8 mouse cellular contexts compared by ENCODE assay signal in the genomic region with DNA sequence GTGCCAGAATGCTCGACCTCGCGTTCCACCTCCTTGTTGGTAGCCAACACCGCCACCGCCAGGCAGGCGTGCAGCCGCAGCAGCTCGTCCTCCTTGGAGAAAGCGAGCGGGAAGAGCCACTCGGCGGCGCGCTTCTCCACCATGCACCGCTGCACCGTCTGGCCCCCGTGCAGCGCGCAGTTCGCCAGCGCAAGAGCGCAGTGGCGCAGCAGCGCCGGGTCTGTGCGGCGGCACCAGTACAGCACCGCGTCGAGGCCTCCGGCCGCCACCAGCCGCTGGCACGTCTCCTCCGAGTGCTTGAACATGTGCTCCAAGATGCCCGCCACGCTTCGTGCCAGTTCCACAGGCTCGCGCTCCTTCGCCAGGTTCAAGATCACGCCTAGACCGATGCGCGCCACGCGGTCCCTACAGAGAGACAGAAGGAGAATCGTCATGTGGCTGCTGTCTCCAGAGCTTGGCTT. TPM values are rescaled to one million over a fixed set of nuclear protein-coding genes. Genes with fewer than 3 reads are reported as not detected.
DNase-seq lines count a peak whose midpoint lies in the region; ATAC-seq and TF ChIP-seq lines count a peak whose summit lies in the region.

No protein-coding gene starts in this region.

- peak; percentile 37; the same call in 1 of the 2 replicates for TF ChIP-seq CTCF in lung, embryonic 14.5 days (IDR thresholded peaks at IDR 0.05; ENCODE audit: low read depth)
- no peak for TF ChIP-seq CTCF in lung, adult 2 months (IDR thresholded peaks at IDR 0.05; ENCODE audit: insufficient read depth, low read length)

- peak overlapping the region; percentile 6; the same call in 1 of the 2 replicates for H3K9ac ChIP-seq in lung, embryonic 14.5 days
- H3K9ac ChIP-seq in stomach, embryonic 14.5 days (replicated peaks; ENCODE audit: low read depth, low read length): no peak overlapping the region

- no peaks in the 10 kb centered on the region for H3K36me3 ChIP-seq in lung, embryonic 14.5 days (ENCODE audit: insufficient read depth)
- H3K36me3 ChIP-seq in stomach, embryonic 14.5 days (ENCODE audit: control insufficient read depth, insufficient read depth, low read length): no peaks in the 10 kb centered on the region

- no peaks in the 10 kb centered on the region for H3K4me1 ChIP-seq in lung, embryonic 14.5 days (ENCODE audit: insufficient read depth)
- no peaks in the 10 kb centered on the region for H3K4me1 ChIP-seq in lung, adult 2 months (ENCODE audit: control insufficient read depth, insufficient read depth, low read length)
- no peaks in the 10 kb centered on the region for H3K4me1 ChIP-seq in stomach, embryonic 14.5 days (ENCODE audit: control insufficient read depth, insufficient read depth, low read length)

- TF ChIP-seq POLR2A in lung, adult 2 months (IDR thresholded peaks at IDR 0.05; ENCODE audit: borderline replicate concordance, extremely low read depth, low read depth, low read length): no peak

- WGBS in lung, embryonic 14.5 days: 8% methylated on average over 45 of the region's 48 CpGs
- WGBS in lung, adult 2 months: 11% methylated on average over 48 of the region's 48 CpGs
- WGBS in stomach, embryonic 14.5 days: 9% methylated on average over 48 of the region's 48 CpGs

- DNase-seq in lung, embryonic 14.5 days: peak; percentile 56
- DNase-seq in lung, adult 2 months: no peak
- peak; percentile 62 for DNase-seq in cerebellum, adult 8-10 months
- peak; percentile 8 to 47 for DNase-seq in kidney, postnatal 25 days
- no peak for DNase-seq in adipocyte (ENCODE audit: low spot score)

- peak overlapping the region; percentile 18 for H3K4me3 ChIP-seq in lung, embryonic 14.5 days (ENCODE audit: low read depth, low read length)
- H3K4me3 ChIP-seq in lung, adult 2 months (replicated peaks; ENCODE audit: extremely low read depth, low read depth, low read length): no peak overlapping the region
- peak overlapping the region; percentile 19 for H3K4me3 ChIP-seq in stomach, embryonic 14.5 days (ENCODE audit: low read depth, low read length)

- H3K4me2 ChIP-seq in lung, embryonic 14.5 days: peak overlapping the region; percentile 51
- peak overlapping the region; percentile 35 for H3K4me2 ChIP-seq in stomach, embryonic 14.5 days (replicated peaks; ENCODE audit: low read depth, low read length)

- no peak overlapping the region for H3K27ac ChIP-seq in lung, embryonic 14.5 days (ENCODE audit: low read depth)
- H3K27ac ChIP-seq in stomach, embryonic 14.5 days (ENCODE audit: low read length): no peak overlapping the region

- ATAC-seq in lung, embryonic 14.5 days (ENCODE audit: insufficient read depth): no peak
- peak; percentile 91 for ATAC-seq in frontal cortex, adult (ENCODE audit: low TSS enrichment)
- peak; percentile 71 for ATAC-seq in megakaryocyte progenitor cell, adult 5-6 weeks (replicated peaks; ENCODE audit: poor library complexity)
- no peak for ATAC-seq in stomach, embryonic 14.5 days (ENCODE audit: insufficient number of reproducible peaks, insufficient read depth, low FRiP score, low read depth)

- peaks cover 69% of the 10 kb centered on the region for H3K27me3 ChIP-seq in lung, embryonic 14.5 days (ENCODE audit: insufficient read depth, low read length)
- H3K27me3 ChIP-seq in stomach, embryonic 14.5 days (ENCODE audit: control insufficient read depth, insufficient read depth, low read length): peaks cover 48% of the 10 kb centered on the region

- H3K9me3 ChIP-seq in lung, embryonic 14.5 days (ENCODE audit: low read depth, low read length): no peaks in the 10 kb centered on the region
- H3K9me3 ChIP-seq in stomach, embryonic 14.5 days (ENCODE audit: control insufficient read depth, low read depth, low read length): no peaks in the 10 kb centered on the region

RNA-seq across cellular contexts. Expression of a gene that starts 6.7 kb away (rescaled TPM):
- polyA plus RNA-seq in lung, embryonic 14.5 days (2014; fragmentation: Nextera tagmentation; extraction: Ambion mirVana): 1.2 and 1.4 TPM in 2 replicates
- polyA plus RNA-seq in lung, adult 2 months (2012; rRNA removed): 0.52 and 0.65 TPM in 2 replicates
- total RNA-seq in megakaryocyte progenitor cell, adult 5-6 weeks (2015): 0.17 and 0.24 TPM in 2 replicates
- 0.08 TPM in 1 of 2 replicates, not detected in the other for total RNA-seq in megakaryocyte progenitor cell, adult 5-6 weeks (2017)
- polyA plus RNA-seq in stomach, embryonic 14.5 days (2014; fragmentation: Nextera tagmentation; extraction: Ambion mirVana): 2.1 and 3.6 TPM in 2 replicates

RNA-seq across cellular contexts. Expression of a gene that starts 8.1 kb away (rescaled TPM):
- polyA plus RNA-seq in lung, embryonic 14.5 days (2014; fragmentation: Nextera tagmentation; extraction: Ambion mirVana): 0.20 and 0.50 TPM in 2 replicates
- polyA plus RNA-seq in lung, adult 2 months (2012; rRNA removed): 25.0 and 30.8 TPM in 2 replicates
- total RNA-seq in megakaryocyte progenitor cell, adult 5-6 weeks (2015): not detected in 2 replicates
- not detected in 2 replicates for total RNA-seq in megakaryocyte progenitor cell, adult 5-6 weeks (2017)
- 0.81 and 5.4 TPM in 2 replicates for polyA plus RNA-seq in stomach, embryonic 14.5 days (2014; fragmentation: Nextera tagmentation; extraction: Ambion mirVana)

RNA-seq across cellular contexts. Expression of a gene that starts 12.4 kb away (rescaled TPM):
- not detected in 2 replicates for polyA plus RNA-seq in lung, embryonic 14.5 days (2014; fragmentation: Nextera tagmentation; extraction: Ambion mirVana)
- 0.11 TPM in 1 of 2 replicates, not detected in the other for polyA plus RNA-seq in lung, adult 2 months (2012; rRNA removed)
- not detected in 2 replicates for total RNA-seq in megakaryocyte progenitor cell, adult 5-6 weeks (2015)
- not detected in 2 replicates for total RNA-seq in megakaryocyte progenitor cell, adult 5-6 weeks (2017)
- polyA plus RNA-seq in stomach, embryonic 14.5 days (2014; fragmentation: Nextera tagmentation; extraction: Ambion mirVana): not detected in 2 replicates

RNA-seq across cellular contexts. Expression of a gene that starts 21.2 kb away (rescaled TPM):
- polyA plus RNA-seq in lung, embryonic 14.5 days (2014; fragmentation: Nextera tagmentation; extraction: Ambion mirVana): 47.0 and 53.3 TPM in 2 replicates
- polyA plus RNA-seq in lung, adult 2 months (2012; rRNA removed): 9.5 and 12.5 TPM in 2 replicates
- total RNA-seq in megakaryocyte progenitor cell, adult 5-6 weeks (2015): 20.9 and 26.7 TPM in 2 replicates
- total RNA-seq in megakaryocyte progenitor cell, adult 5-6 weeks (2017): 27.5 and 34.4 TPM in 2 replicates
- 52.1 and 52.9 TPM in 2 replicates for polyA plus RNA-seq in stomach, embryonic 14.5 days (2014; fragmentation: Nextera tagmentation; extraction: Ambion mirVana)

RNA-seq across cellular contexts. Expression of a gene that starts 21.2 kb away (rescaled TPM):
- 148 and 153 TPM in 2 replicates for polyA plus RNA-seq in lung, embryonic 14.5 days (2014; fragmentation: Nextera tagmentation; extraction: Ambion mirVana)
- 39.6 and 50.4 TPM in 2 replicates for polyA plus RNA-seq in lung, adult 2 months (2012; rRNA removed)
- 57.5 and 59.2 TPM in 2 replicates for total RNA-seq in megakaryocyte progenitor cell, adult 5-6 weeks (2015)
- total RNA-seq in megakaryocyte progenitor cell, adult 5-6 weeks (2017): 59.2 and 77.8 TPM in 2 replicates
- polyA plus RNA-seq in stomach, embryonic 14.5 days (2014; fragmentation: Nextera tagmentation; extraction: Ambion mirVana): 131 and 135 TPM in 2 replicates

Comparison
In these comparisons a context has a peak if more than half of its experiments do, and no peak if none do; other contexts are left out.
1. DNase-seq: peak in lung, embryonic 14.5 days (single experiment), cerebellum, adult 8-10 months (single experiment) and kidney, postnatal 25 days (2 of 2); none in lung, adult 2 months (single experiment) and adipocyte (single experiment).
2. ATAC-seq: peak in frontal cortex, adult (single experiment) and megakaryocyte progenitor cell, adult 5-6 weeks (single experiment); none in lung, embryonic 14.5 days (single experiment) and stomach, embryonic 14.5 days (single experiment).